Mouse (Mus musculus): ENCODE measurements around the gene Scnn1a. TPM values are rescaled to one million over a fixed set of nuclear protein-coding genes. Genes with fewer than 3 reads are reported as not detected.
A peak's percentile ranks its signal among the peaks of the same experiment; 100 is the strongest.

The Scnn1a gene
- total and polyA plus RNA-seq, 2 experiments from 2014 or later = 0.46 TPM

- Histone ChIP-seq H3K4me1 (ENCODE audit: control insufficient read depth, insufficient read depth) (peaks cover 5% of the 10 kb centered on the region), H3K9ac (replicated peaks; ENCODE audit: low read depth, low read length) (no peak overlapping the region), H3K27me3 (ENCODE audit: control insufficient read depth, insufficient read depth, low read length) (no peaks in the 10 kb centered on the region), H3K27ac (ENCODE audit: low read depth) (no peak overlapping the region), H3K36me3 (replicated peaks; ENCODE audit: control insufficient read depth, insufficient read depth, low read length) (no peaks in the 10 kb centered on the region), H3K9me3 (replicated peaks; ENCODE audit: control insufficient read depth, low read length) (no peaks in the 10 kb centered on the region), H3K4me3 (ENCODE audit: low read depth, low read length) (no peak overlapping the region), H3K4me2 (ENCODE audit: low read depth, low read length) (no peak overlapping the region)
- TF ChIP-seq EP300 (IDR thresholded peaks at IDR 0.05; ENCODE audit: low read depth) (no peak), CTCF (IDR thresholded peaks at IDR 0.05; ENCODE audit: low read depth) (no peak)
- no peak for ATAC-seq (ENCODE audit: insufficient read depth, low read depth)
- no peak for DNase-seq (ENCODE audit: low spot score)
- WGBS = 61% methylated on average over 4 of the region's 4 CpGs
Measured at GRCm38 (mm10) chr6:125344866-125345265, 24.4 kb downstream of the Scnn1a start.

DNA sequence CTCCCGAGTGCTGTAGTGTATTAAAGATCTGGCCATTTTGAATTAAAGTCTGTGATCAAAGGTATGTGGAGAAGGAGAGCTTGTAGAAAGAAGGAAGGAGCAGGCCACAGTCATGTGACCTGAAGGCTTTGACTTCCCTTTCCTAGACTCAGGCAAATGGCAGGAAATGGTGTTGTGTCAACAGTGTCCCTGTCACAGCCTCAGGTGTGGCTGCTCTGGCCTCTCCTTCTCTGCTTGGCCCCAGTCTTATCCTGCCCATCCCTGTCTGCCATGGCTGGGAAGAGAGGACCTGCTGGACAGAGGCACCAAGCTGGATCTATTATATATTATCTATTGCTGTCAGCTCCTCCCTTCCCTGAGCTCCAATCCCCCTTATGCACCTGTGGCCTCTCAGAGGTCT lies 25.2 kb downstream of the Scnn1a start:
- ATAC-seq (ENCODE audit: insufficient read depth, low read depth) = no peak

DNA sequence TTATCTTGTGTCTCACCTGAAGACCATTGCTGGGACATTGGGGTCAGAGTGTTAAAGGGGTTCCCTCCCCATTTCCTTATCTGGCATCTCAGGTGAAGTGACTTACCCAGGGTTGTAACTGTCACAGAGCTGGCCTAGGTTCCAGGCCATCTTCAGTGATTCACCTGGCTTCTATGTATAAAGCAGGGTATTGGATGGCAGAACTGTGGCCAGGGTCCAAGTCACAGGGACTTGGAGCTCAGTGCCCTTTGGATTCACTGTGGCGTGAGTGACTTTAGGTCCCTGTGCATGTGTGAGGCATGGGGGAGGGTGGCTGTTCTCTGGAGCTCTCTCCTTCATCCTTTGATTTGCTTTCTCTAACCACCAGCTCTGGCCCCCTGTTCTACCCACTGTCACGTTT lies 25.6 kb downstream of the Scnn1a start:
- DNase-seq (ENCODE audit: low spot score) = no peak
- H3K9me3 ChIP-seq (replicated peaks; ENCODE audit: control insufficient read depth, low read length) = no peaks in the 10 kb centered on the region
- no peak overlapping the region for H3K27ac ChIP-seq (ENCODE audit: low read depth)
- no peak overlapping the region for H3K4me3 ChIP-seq (ENCODE audit: low read depth, low read length)
- TF ChIP-seq EP300 (IDR thresholded peaks at IDR 0.05; ENCODE audit: low read depth) (no peak), CTCF (IDR thresholded peaks at IDR 0.05; ENCODE audit: low read depth) (no peak)
- H3K4me2 ChIP-seq (ENCODE audit: low read depth, low read length) = no peak overlapping the region
- no peaks in the 10 kb centered on the region for H3K27me3 ChIP-seq (ENCODE audit: control insufficient read depth, insufficient read depth, low read length)
- H3K4me1 ChIP-seq (ENCODE audit: control insufficient read depth, insufficient read depth) = peaks cover 5% of the 10 kb centered on the region
- no peaks in the 10 kb centered on the region for H3K36me3 ChIP-seq (replicated peaks; ENCODE audit: control insufficient read depth, insufficient read depth, low read length)
- H3K9ac ChIP-seq (replicated peaks; ENCODE audit: low read depth, low read length) = no peak overlapping the region
- ATAC-seq (ENCODE audit: insufficient read depth, low read depth) = no peak
- 55% methylated on average over 2 of the region's 2 CpGs for WGBS

More for the DNA sequence above, 25.2 kb downstream of the Scnn1a start:
- Histone ChIP-seq H3K36me3 (replicated peaks; ENCODE audit: control insufficient read depth, insufficient read depth, low read length) (no peaks in the 10 kb centered on the region), H3K9me3 (replicated peaks; ENCODE audit: control insufficient read depth, low read length) (no peaks in the 10 kb centered on the region), H3K27me3 (ENCODE audit: control insufficient read depth, insufficient read depth, low read length) (no peaks in the 10 kb centered on the region), H3K9ac (replicated peaks; ENCODE audit: low read depth, low read length) (no peak overlapping the region), H3K27ac (ENCODE audit: low read depth) (no peak overlapping the region), H3K4me3 (ENCODE audit: low read depth, low read length) (no peak overlapping the region), H3K4me2 (ENCODE audit: low read depth, low read length) (no peak overlapping the region), H3K4me1 (ENCODE audit: control insufficient read depth, insufficient read depth) (peaks cover 5% of the 10 kb centered on the region)
- no peak for TF ChIP-seq CTCF (IDR thresholded peaks at IDR 0.05; ENCODE audit: low read depth)
- WGBS = 42% methylated on average over 1 of the region's 1 CpGs
- no peak for DNase-seq (ENCODE audit: low spot score)

GRCm38 (mm10) chr6:125348721-125349574 lies 28.5 kb downstream of the Scnn1a start, which contains the start of gene Tnfrsf1a:
Gene Tnfrsf1a, plus strand, starts transcription at chr6:125349362.
- DNase-seq (ENCODE audit: low spot score) (peak; percentile 52), ATAC-seq (ENCODE audit: insufficient read depth, low read depth) (0 out of 2 replicates have a peak, but pooled peaks have one; percentile 4)
- 15% methylated on average over 22 of the region's 22 CpGs for WGBS
- peak within 1 kb of the TSS; percentile 84 for H3K27ac ChIP-seq (ENCODE audit: low read depth)
- no peaks in the 10 kb centered on the region for H3K27me3 ChIP-seq (ENCODE audit: control insufficient read depth, insufficient read depth, low read length)
- no peaks in the 10 kb centered on the region for H3K9me3 ChIP-seq (replicated peaks; ENCODE audit: control insufficient read depth, low read length)
- peak within 1 kb of the TSS; percentile 68 for H3K4me2 ChIP-seq (ENCODE audit: low read depth, low read length)
- TF ChIP-seq EP300 (IDR thresholded peaks at IDR 0.05; ENCODE audit: low read depth) (no peak), CTCF (IDR thresholded peaks at IDR 0.05; ENCODE audit: low read depth) (no peak)
- peak within 1 kb of the TSS; percentile 60 for H3K4me3 ChIP-seq (ENCODE audit: low read depth, low read length)
- no peaks in the 10 kb centered on the region for H3K36me3 ChIP-seq (replicated peaks; ENCODE audit: control insufficient read depth, insufficient read depth, low read length)
- peaks cover 12% of the 10 kb centered on the region for H3K4me1 ChIP-seq (ENCODE audit: control insufficient read depth, insufficient read depth)
- peak within 1 kb of the TSS; percentile 82 for H3K9ac ChIP-seq (replicated peaks; ENCODE audit: low read depth, low read length)

GRCm38 (mm10) chr6:125349575-125350230 lies 29.2 kb downstream of the Scnn1a start:
- peak overlapping the region; percentile 60 for H3K4me3 ChIP-seq (ENCODE audit: low read depth, low read length)
- peak overlapping the region; percentile 68 for H3K4me2 ChIP-seq (ENCODE audit: low read depth, low read length)
- peak overlapping the region; percentile 82 for H3K9ac ChIP-seq (replicated peaks; ENCODE audit: low read depth, low read length)
- H3K36me3 ChIP-seq (replicated peaks; ENCODE audit: control insufficient read depth, insufficient read depth, low read length) = no peaks in the 10 kb centered on the region
- H3K9me3 ChIP-seq (replicated peaks; ENCODE audit: control insufficient read depth, low read length) = no peaks in the 10 kb centered on the region
- ATAC-seq (ENCODE audit: insufficient read depth, low read depth) = peak; percentile 79
- peak; percentile 80 for DNase-seq (ENCODE audit: low spot score)
- H3K27me3 ChIP-seq (ENCODE audit: control insufficient read depth, insufficient read depth, low read length) = no peaks in the 10 kb centered on the region
- TF ChIP-seq EP300 (IDR thresholded peaks at IDR 0.05; ENCODE audit: low read depth) (no peak), CTCF (IDR thresholded peaks at IDR 0.05; ENCODE audit: low read depth) (no peak)
- WGBS = under 1% methylated on average over 27 of the region's 27 CpGs
- H3K27ac ChIP-seq (ENCODE audit: low read depth) = peak overlapping the region; percentile 84
- H3K4me1 ChIP-seq (ENCODE audit: control insufficient read depth, insufficient read depth) = peaks cover 18% of the 10 kb centered on the region

Data from heart, postnatal 0 days (tissue).